Mouse (Mus musculus) gastrocnemius, adult 2 months (tissue): ENCODE data around the gene Stox2. TPM values are rescaled to one million over a fixed set of nuclear protein-coding genes. Genes with fewer than 3 reads are reported as not detected.

Source experiments
- DNase-seq: peaks from one replicate; pipeline ENCODE4 v3.0.0; 2022
- H3K27ac ChIP-seq: fragments of 200-600 bp; 2 replicates; pipeline ENCODE4 v1.8.1; 2022; ENCODE audit warnings: mild to moderate bottlenecking
- H3K4me3 ChIP-seq: fragments of 200-600 bp; 2 replicates; pipeline ENCODE4 v1.8.1; 2022; ENCODE audit warnings: mild to moderate bottlenecking, moderate library complexity
- CTCF ChIP-seq: fragments of 200-600 bp; IDR thresholded peaks from 2 replicates; pipeline ENCODE4 v1.8.1; 2022; ENCODE audit warnings: antibody characterized with exemption, mild to moderate bottlenecking, moderate library complexity
- intact Hi-C: fragments of 180-260 bp; cut with DNase I; formaldehyde crosslinking; loops from one replicate; pipeline ENCODE4 v1.15.1; 2025
- total RNA-seq, 2 experiments: library from RNA; stranded (reverse); gene quantifications; 2 replicates each; pipeline ENCODE4 v1.2.3; 2021

The Stox2 gene
- total RNA-seq, 2 experiments from 2014 or later, result 7.3 to 9.5 TPM

DNA sequence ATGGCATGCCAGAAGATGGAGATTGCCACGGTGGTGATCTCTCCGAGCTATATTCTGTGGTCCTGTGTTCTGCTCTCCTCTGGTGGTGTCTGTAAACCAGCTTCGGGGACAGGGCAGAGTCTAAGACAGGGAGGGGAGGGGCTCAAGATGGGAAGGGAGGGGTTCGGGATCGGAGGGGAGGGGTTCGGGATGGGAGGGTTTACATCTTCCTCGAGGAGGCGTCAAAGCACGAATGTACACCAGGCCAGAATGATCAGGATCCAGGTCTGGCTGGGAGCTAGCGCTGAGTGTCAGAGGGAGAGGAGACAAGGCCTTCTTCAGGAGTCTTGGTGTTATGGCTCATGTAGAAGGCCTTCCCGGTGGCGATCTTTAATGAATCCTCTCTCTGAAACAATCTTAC is 109.7 kb downstream of the Stox2 start:
- intact Hi-C loops, result no loop called here

DNA sequence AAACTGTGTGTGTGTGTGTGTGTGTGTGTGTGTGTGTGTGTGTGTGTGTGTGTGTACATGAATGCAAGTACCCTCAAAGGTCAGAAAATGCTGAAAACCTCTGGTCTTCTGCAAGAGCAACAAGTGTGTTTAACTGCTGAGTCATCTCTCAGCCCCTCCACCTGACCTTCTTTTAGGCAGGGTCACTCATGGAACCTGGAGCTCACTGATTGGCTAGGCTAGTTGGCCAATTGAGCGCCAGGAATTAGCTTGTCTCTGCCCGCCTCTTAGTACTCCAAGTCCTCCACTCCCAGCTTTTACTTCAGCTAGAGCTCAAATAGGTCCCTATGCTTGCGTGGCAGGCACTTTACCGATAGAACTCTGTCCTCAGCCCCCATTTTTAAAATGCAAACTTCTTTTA is 110.2 kb downstream of the Stox2 start:
- no peak for DNase-seq
- H3K27ac ChIP-seq, result no peak overlapping the region
- intact Hi-C loops, result no loop called here
- no peak overlapping the region for H3K4me3 ChIP-seq
- no peak for TF ChIP-seq CTCF

More for the DNA sequence above, 109.7 kb downstream of the Stox2 start:
- DNase-seq, result no peak
- no peak overlapping the region for H3K4me3 ChIP-seq
- TF ChIP-seq CTCF, result no peak
- H3K27ac ChIP-seq, result no peak overlapping the region

DNA sequence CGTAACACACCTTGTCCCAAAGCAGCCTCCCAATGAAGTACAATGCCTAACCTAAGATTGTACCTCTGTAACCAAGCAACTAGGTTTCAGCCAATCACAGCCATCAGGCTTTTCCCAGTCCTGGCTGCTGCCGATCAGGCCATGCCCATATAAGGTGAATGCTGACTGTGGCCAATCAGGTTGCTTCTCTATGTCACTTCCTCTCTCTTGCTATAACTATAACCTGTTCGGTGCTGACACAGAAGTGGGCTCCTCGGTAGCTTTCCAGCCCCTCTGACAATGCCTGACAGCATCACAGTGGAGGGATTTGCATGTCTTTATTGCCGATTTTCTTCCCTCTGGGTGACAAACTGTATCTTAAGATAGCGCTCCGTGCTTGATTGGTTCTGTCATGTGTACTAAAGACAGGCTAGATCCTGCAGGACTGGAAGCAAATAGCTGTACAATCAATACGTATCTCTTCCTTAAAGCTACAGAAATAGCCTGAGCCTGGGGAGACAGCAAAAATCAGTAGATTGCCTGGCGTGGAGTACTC is 111.9 kb downstream of the Stox2 start:
- TF ChIP-seq CTCF, result no peak
- DNase-seq, result no peak
- intact Hi-C loops, result no loop called here
- Histone ChIP-seq H3K27ac (peak overlapping the region; percentile 32; the same call in 1 of the 2 replicates), H3K4me3 (peak overlapping the region; percentile 52)

DNA sequence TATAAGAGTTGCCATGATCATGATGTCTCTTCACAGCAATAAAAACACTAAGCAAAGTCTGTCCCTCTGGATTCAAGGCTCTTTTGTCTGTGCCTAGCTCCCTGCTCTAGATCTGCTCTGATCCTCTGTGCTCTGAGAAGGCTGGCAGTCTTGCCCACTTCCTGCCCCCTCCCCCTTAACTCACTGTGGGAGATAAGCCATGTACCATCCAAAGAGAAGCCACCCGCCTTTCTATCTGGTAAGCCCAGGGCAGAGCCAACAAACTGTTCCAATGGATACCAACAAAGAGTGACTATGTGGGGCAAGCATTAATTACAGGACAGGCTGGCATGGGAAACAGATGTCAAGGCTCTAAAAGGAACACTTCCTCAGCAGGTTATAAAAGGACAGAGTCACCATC is 113.2 kb downstream of the Stox2 start:
- H3K4me3 ChIP-seq, result no peak overlapping the region
- no peak for TF ChIP-seq CTCF
- DNase-seq, result no peak
- intact Hi-C loops, result no loop called here
- H3K27ac ChIP-seq, result no peak overlapping the region

DNA sequence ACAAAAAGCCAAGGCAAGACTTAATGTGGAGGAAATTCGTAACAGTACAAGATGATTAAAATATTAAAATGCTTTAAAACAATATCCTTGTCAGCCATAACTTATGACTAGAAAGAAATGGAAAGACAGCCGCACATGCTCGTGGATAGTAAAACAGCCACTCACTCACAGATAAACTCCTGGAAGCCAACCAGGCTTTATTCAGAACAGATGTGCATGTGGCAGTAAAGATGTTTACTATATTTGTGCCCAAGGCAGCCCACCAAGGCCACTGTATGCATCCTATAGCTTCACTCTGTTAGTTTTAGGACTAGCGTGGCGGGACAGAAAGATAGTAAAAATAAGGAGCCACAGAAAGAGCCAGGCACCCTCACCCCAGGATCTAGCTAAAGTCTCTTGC is 115.2 kb downstream of the Stox2 start:
- Histone ChIP-seq H3K27ac (no peak overlapping the region), H3K4me3 (no peak overlapping the region)
- TF ChIP-seq CTCF, result no peak
- intact Hi-C loops, result no loop called here
- DNase-seq, result no peak

DNA sequence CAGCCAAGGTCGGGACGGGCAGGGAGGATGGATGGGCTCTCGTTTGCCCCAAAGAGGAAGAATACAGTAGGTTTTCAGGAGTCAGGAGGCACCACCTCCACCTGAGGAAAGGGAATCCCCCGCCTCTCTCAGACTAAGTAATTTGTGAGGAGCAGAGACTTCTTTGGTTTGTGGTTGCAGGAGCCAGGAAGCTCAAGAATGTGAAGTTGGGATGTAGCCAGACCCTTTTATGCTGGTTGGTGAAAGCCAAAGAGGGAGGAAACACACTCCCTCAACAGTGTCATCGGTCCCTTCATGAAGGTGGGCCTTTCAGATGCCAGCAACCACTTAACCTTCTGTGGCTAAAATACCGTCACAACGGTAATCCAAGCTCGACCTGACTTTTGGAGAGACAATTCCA is 119.8 kb downstream of the Stox2 start:
- intact Hi-C loops, result no loop called here
- no peak overlapping the region for H3K4me3 ChIP-seq
- no peak for DNase-seq
- no peak overlapping the region for H3K27ac ChIP-seq
- no peak for TF ChIP-seq CTCF

DNA sequence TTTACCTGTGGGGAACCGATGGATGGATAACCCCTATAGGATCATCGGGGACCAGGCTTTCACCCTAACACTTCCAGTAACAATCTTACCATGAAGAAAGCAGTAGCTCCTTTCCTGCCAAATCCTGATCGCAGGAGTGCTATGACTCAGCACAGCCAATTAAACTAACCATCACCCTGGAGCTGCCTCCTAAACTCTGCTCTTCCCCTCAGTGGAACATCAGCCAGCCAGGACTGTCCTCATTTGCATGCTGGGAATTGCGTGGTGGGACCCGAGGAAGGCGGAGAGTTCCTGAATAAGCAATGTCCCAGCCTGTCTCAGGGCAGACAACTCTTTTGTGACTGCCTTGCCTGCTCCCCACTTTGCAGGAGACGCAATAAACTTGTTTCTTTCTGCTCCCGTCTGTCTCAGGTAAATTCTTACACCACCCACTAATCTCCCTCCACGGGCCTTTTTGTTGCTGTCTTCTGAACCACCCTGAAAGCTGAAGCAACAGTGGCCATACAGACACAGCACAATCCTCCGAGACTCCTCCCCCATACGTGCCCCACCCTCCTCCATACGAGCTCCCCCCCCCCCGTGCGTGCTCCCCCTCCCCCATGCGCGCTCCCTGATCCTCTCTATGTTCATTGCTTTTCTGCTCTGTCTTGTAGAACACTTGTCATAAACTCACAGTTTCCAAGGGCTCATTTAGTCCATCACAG is 121.9 kb downstream of the Stox2 start:
- H3K27ac ChIP-seq, result no peak overlapping the region
- no peak for DNase-seq
- intact Hi-C loops, result no loop called here
- H3K4me3 ChIP-seq, result no peak overlapping the region
- TF ChIP-seq CTCF, result no peak

DNA sequence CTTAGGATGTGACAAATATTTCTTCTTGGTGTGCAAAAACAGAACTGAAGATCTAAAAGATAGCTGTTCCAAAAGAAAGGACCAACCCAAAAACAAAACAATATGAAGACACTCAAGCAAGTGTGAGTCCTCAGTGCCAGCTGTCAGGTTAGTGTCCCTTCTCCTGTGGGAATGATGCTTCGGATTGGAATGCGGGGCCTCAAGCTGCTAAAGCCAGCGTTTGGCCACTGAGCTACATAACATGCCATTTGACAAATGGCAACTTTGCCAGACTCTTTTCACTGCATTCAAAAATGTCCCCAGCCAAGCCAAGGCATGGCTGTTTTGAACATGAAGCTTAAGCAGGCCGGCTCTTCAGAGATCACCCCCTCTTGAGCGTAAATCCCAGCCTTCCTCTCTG is 124.9 kb downstream of the Stox2 start:
- intact Hi-C loops, result no loop called here
- Histone ChIP-seq H3K4me3 (no peak overlapping the region), H3K27ac (no peak overlapping the region)
- no peak for DNase-seq
- no peak for TF ChIP-seq CTCF

DNA sequence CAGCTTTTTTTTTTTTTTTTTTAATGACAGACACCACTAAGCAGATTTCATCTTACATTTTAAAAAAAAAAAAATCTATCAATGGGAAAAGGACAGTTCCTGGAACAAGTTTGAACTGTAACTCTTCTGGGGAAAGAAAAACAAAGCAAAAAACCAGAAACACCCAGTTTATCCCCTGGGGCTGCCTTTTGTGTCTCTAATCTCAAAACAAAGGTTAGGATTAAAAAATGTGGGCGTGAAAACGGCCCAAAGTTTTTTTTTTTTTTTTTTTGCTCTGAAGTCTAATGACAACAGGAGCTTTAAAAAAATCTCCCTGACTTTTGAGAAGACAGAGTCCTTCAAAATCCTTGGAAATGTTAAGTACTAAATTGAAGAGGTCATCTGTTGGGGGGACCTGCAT is 125.5 kb downstream of the Stox2 start:
- Histone ChIP-seq H3K27ac (no peak overlapping the region), H3K4me3 (no peak overlapping the region)
- intact Hi-C loops, result no loop called here
- DNase-seq, result no peak
- TF ChIP-seq CTCF, result no peak

DNA sequence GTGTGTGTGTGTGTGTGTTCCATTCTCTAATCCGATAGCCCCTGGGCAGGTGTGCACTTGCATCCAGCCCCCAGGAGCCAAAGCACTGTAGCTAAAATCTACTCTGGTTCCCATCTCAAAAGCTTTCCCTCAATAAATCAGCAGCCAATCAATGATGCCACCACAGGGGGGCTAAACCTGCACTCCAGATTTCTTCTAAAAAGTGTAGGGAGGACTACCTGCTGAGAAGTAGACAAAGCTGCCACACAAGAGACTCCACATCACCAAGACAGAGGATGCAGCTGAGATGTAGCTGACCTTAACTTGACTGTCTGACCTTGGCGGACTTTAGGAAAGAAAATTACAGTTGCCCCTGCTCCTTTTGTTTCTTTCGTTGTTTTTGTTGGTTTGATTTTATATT is 127.7 kb downstream of the Stox2 start:
- DNase-seq, result no peak
- H3K27ac ChIP-seq, result no peak overlapping the region
- no peak overlapping the region for H3K4me3 ChIP-seq
- intact Hi-C loops, result no loop called here
- no peak for TF ChIP-seq CTCF

DNA sequence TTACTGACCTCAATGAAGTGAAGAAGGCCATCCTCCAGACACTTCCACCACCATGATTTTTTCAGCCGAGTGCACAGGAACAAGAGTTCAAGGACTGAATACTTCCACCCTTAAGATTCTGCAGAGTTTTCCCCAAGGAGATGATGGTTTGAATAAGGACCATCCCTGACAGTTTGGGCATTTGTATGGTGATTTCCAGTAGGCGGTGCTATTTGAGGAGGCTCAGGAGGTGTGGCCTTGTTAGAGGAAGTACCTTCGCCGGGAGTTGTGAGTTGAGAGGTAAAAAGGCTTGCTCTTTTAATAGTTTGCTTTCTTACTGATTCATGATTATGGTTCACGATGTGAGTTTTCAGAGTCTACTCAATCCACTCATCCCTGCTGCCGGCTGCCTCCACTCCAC is 138.0 kb downstream of the Stox2 start:
- no peak for TF ChIP-seq CTCF
- intact Hi-C loops, result no loop called here
- no peak overlapping the region for H3K27ac ChIP-seq
- DNase-seq, result no peak
- no peak overlapping the region for H3K4me3 ChIP-seq

DNA sequence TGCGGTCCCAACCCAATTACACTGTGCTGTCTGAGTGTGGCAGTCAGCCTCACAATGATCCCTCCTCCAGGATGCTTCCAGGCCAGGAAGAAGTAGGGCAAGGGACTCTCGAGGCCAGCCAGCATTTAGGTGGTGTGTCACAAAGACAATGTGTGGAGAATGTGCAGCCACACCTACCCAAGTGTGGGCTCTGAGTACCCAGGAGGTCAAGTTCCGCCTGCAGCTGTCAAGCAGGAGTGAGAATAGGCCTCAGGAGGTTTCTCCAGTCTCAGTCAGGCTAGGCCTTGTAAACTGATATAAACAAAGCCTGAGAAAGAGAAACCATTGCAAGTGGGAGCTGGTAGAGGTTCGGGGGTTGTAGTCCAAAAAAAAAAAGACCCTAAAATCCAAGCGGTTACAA is 139.8 kb downstream of the Stox2 start:
- no peak overlapping the region for H3K27ac ChIP-seq

DNA sequence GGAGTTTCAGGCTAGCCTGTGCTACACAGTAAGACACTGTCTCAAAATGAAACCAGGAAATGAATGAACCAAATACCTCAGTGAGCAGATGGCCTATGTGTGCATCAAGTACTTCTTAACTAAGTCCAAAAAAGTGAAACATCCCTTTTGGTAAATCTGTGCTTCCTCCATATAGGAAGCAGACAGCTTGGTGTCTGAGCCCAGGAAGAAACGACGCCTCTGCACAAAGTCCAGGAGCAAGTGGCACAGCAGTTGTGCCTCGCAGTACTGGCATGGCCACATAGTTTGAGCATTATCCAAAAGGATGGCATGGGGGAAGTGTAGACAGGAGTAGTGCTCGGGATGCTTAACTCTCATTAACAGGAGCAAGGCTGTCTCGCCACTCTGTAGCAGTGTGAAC is 140.3 kb downstream of the Stox2 start:
- Histone ChIP-seq H3K27ac (no peak overlapping the region), H3K4me3 (no peak overlapping the region)
- TF ChIP-seq CTCF, result no peak
- intact Hi-C loops, result no loop called here
- no peak for DNase-seq

More for the DNA sequence above, 139.8 kb downstream of the Stox2 start:
- intact Hi-C loops, result no loop called here
- no peak for DNase-seq
- no peak for TF ChIP-seq CTCF
- H3K4me3 ChIP-seq, result no peak overlapping the region

DNA sequence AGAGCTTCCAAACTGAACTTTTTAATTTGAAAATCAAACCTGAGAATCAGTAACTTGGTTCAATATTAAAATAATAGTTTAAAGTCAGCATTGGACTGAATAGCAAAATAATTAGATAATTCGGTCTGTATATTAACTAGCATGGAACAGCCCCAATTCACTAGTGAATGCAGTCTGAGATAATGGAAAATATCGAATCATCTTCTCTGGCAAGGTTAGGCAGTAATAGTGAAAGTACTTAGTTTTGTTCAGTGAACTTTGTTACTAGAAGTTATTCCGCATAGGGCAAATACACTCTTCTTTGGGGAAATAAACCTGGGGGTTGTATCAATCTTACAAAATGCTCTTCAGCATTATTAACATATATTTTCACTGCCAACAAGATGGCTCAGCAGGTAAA is 147.7 kb downstream of the Stox2 start:
- intact Hi-C loops, result no loop called here
- no peak for TF ChIP-seq CTCF
- no peak for DNase-seq
- Histone ChIP-seq H3K4me3 (no peak overlapping the region), H3K27ac (no peak overlapping the region)
